Mouse (Mus musculus): ENCODE results near the gene Entpd5. TPM values are rescaled to one million over a fixed set of nuclear protein-coding genes. Genes with fewer than 3 reads are reported as not detected.

Entpd5 gene
- polyA plus RNA-seq, 1 experiment from 2014 or later: 12.6 TPM

- Histone ChIP-seq H3K27me3 (no peaks in the 10 kb centered on the region), H3K9me3 (no peaks in the 10 kb centered on the region), H3K4me3 (peak overlapping the region; percentile 52), H3K27ac (replicated peaks) (peak overlapping the region; percentile 80), H3K9ac (peak overlapping the region; percentile 78), H3K36me3 (peaks cover 6% of the 10 kb centered on the region; the same call in 1 of the 2 replicates), H3K4me1 (replicated peaks) (peaks cover 9% of the 10 kb centered on the region), H3K4me2 (peak overlapping the region; percentile 81)
- ATAC-seq (ENCODE audit: low read depth): no peak; the same call in none of the 2 replicates
- WGBS: 35% methylated on average over 18 of the region's 18 CpGs
Observed at GRCm38 (mm10) chr12:84417605-84417922, 8.7 kb upstream of the Entpd5 start.

GRCm38 (mm10) chr12:84416834-84417604 is 8.2 kb upstream of the Entpd5 start, which contains the start of gene Rnf113a2:
Rnf113a2 (plus strand) TSS chr12:84417196.
- Histone ChIP-seq H3K27ac (replicated peaks) (peak within 1 kb of the TSS; percentile 80), H3K9me3 (no peaks in the 10 kb centered on the region), H3K4me2 (peak within 1 kb of the TSS; percentile 81), H3K36me3 (peaks cover 6% of the 10 kb centered on the region; the same call in 1 of the 2 replicates), H3K4me1 (replicated peaks) (peaks cover 9% of the 10 kb centered on the region), H3K9ac (peak within 1 kb of the TSS; percentile 78), H3K4me3 (peak within 1 kb of the TSS; percentile 52), H3K27me3 (no peaks in the 10 kb centered on the region)
- WGBS: 2% methylated on average over 50 of the region's 50 CpGs
- ATAC-seq (ENCODE audit: low read depth): peak; percentile 95

GRCm38 (mm10) chr12:84407874-84408818 is 683 bp downstream of the Entpd5 start:
- Histone ChIP-seq H3K36me3 (no peaks in the 10 kb centered on the region), H3K4me3 (peak overlapping the region; percentile 78), H3K4me2 (peak overlapping the region; percentile 87), H3K27ac (replicated peaks) (peak overlapping the region; percentile 93), H3K9ac (peak overlapping the region; percentile 86), H3K27me3 (peaks cover 3% of the 10 kb centered on the region; the same call in 1 of the 2 replicates), H3K4me1 (replicated peaks) (peaks cover 14% of the 10 kb centered on the region), H3K9me3 (no peaks in the 10 kb centered on the region)
- WGBS: 1% methylated on average over 45 of the region's 52 CpGs
- ATAC-seq (ENCODE audit: low read depth): peak; percentile 81

- Histone ChIP-seq H3K4me3 (no peak overlapping the region), H3K9me3 (no peaks in the 10 kb centered on the region), H3K36me3 (no peaks in the 10 kb centered on the region), H3K9ac (no peak overlapping the region), H3K4me1 (replicated peaks) (peaks cover 14% of the 10 kb centered on the region), H3K27me3 (peaks cover 3% of the 10 kb centered on the region; the same call in 1 of the 2 replicates), H3K4me2 (no peak overlapping the region), H3K27ac (replicated peaks) (no peak overlapping the region)
- WGBS: 64% methylated on average over 4 of the region's 4 CpGs
- ATAC-seq (ENCODE audit: low read depth): no peak
Observed at GRCm38 (mm10) chr12:84407259-84407658, 1.6 kb downstream of the Entpd5 start.

- Histone ChIP-seq H3K9me3 (no peaks in the 10 kb centered on the region), H3K4me2 (no peak overlapping the region), H3K4me1 (replicated peaks) (peaks cover 13% of the 10 kb centered on the region), H3K9ac (no peak overlapping the region), H3K36me3 (no peaks in the 10 kb centered on the region), H3K27ac (replicated peaks) (no peak overlapping the region), H3K4me3 (no peak overlapping the region), H3K27me3 (no peaks in the 10 kb centered on the region)
- 77% methylated on average over 6 of the region's 6 CpGs for WGBS
- no peak for ATAC-seq (ENCODE audit: low read depth)
Observed at GRCm38 (mm10) chr12:84404541-84404940, 4.3 kb downstream of the Entpd5 start.

- Histone ChIP-seq H3K27me3 (no peaks in the 10 kb centered on the region), H3K9ac (no peak overlapping the region), H3K4me2 (no peak overlapping the region), H3K4me1 (replicated peaks) (peaks cover 4% of the 10 kb centered on the region), H3K4me3 (no peak overlapping the region), H3K36me3 (no peaks in the 10 kb centered on the region), H3K9me3 (no peaks in the 10 kb centered on the region), H3K27ac (replicated peaks) (no peak overlapping the region)
- no peak for ATAC-seq (ENCODE audit: low read depth)
- WGBS: 79% methylated on average over 9 of the region's 9 CpGs
Observed at GRCm38 (mm10) chr12:84402923-84403322, 5.9 kb downstream of the Entpd5 start.

- Histone ChIP-seq H3K4me2 (no peak overlapping the region), H3K9me3 (no peaks in the 10 kb centered on the region), H3K27ac (replicated peaks) (no peak overlapping the region), H3K9ac (no peak overlapping the region), H3K27me3 (no peaks in the 10 kb centered on the region), H3K36me3 (no peaks in the 10 kb centered on the region), H3K4me1 (replicated peaks) (no peaks in the 10 kb centered on the region), H3K4me3 (no peak overlapping the region)
- ATAC-seq (ENCODE audit: low read depth): no peak
- 85% methylated on average over 3 of the region's 3 CpGs for WGBS
Observed at GRCm38 (mm10) chr12:84400653-84401052, 8.2 kb downstream of the Entpd5 start.

- Histone ChIP-seq H3K4me2 (no peak overlapping the region), H3K9me3 (no peaks in the 10 kb centered on the region), H3K36me3 (no peaks in the 10 kb centered on the region), H3K4me1 (replicated peaks) (no peaks in the 10 kb centered on the region), H3K4me3 (no peak overlapping the region), H3K9ac (no peak overlapping the region), H3K27ac (replicated peaks) (no peak overlapping the region), H3K27me3 (no peaks in the 10 kb centered on the region)
- ATAC-seq (ENCODE audit: low read depth): no peak
- WGBS: 81% methylated on average over 3 of the region's 3 CpGs
Observed at GRCm38 (mm10) chr12:84400068-84400467, 8.8 kb downstream of the Entpd5 start.

GRCm38 (mm10) chr12:84399663-84400062 is 9.2 kb downstream of the Entpd5 start:
- Histone ChIP-seq H3K4me2 (no peak overlapping the region), H3K27me3 (no peaks in the 10 kb centered on the region), H3K4me3 (no peak overlapping the region), H3K9me3 (no peaks in the 10 kb centered on the region), H3K9ac (no peak overlapping the region), H3K4me1 (replicated peaks) (no peaks in the 10 kb centered on the region), H3K27ac (replicated peaks) (no peak overlapping the region), H3K36me3 (no peaks in the 10 kb centered on the region)
- WGBS: 82% methylated on average over 9 of the region's 9 CpGs
- ATAC-seq (ENCODE audit: low read depth): no peak

- Histone ChIP-seq H3K27me3 (no peaks in the 10 kb centered on the region), H3K4me2 (no peak overlapping the region), H3K27ac (replicated peaks) (no peak overlapping the region), H3K9ac (no peak overlapping the region), H3K36me3 (no peaks in the 10 kb centered on the region), H3K4me3 (no peak overlapping the region), H3K9me3 (no peaks in the 10 kb centered on the region), H3K4me1 (replicated peaks) (no peaks in the 10 kb centered on the region)
- ATAC-seq (ENCODE audit: low read depth): no peak
- 78% methylated on average over 9 of the region's 9 CpGs for WGBS
Observed at GRCm38 (mm10) chr12:84399135-84399534, 9.7 kb downstream of the Entpd5 start.

GRCm38 (mm10) chr12:84398629-84399028 is 10.2 kb downstream of the Entpd5 start:
- ATAC-seq (ENCODE audit: low read depth): no peak
- Histone ChIP-seq H3K4me1 (replicated peaks) (no peaks in the 10 kb centered on the region), H3K4me2 (no peak overlapping the region), H3K27me3 (no peaks in the 10 kb centered on the region), H3K27ac (replicated peaks) (no peak overlapping the region), H3K9ac (no peak overlapping the region), H3K4me3 (no peak overlapping the region), H3K36me3 (no peaks in the 10 kb centered on the region), H3K9me3 (no peaks in the 10 kb centered on the region)
- 80% methylated on average over 5 of the region's 5 CpGs for WGBS

GRCm38 (mm10) chr12:84397685-84398084 is 11.1 kb downstream of the Entpd5 start:
- Histone ChIP-seq H3K27ac (replicated peaks) (no peak overlapping the region), H3K27me3 (no peaks in the 10 kb centered on the region), H3K9me3 (no peaks in the 10 kb centered on the region), H3K9ac (no peak overlapping the region), H3K4me2 (no peak overlapping the region), H3K36me3 (no peaks in the 10 kb centered on the region), H3K4me3 (no peak overlapping the region), H3K4me1 (replicated peaks) (no peaks in the 10 kb centered on the region)
- no peak for ATAC-seq (ENCODE audit: low read depth)
